Mouse (Mus musculus) c-Kit-positive CD71-positive TER-119-positive erythroid progenitor cells, embryonic 14.5 days (primary cell): ENCODE measurements around the gene Ttc33.

ENCODE experiments used
- DNase-seq: peaks from one replicate; pipeline ENCODE4 v3.0.0-alpha.2; 2013; ENCODE audit warnings: low spot score

The Ttc33 gene

DNA sequence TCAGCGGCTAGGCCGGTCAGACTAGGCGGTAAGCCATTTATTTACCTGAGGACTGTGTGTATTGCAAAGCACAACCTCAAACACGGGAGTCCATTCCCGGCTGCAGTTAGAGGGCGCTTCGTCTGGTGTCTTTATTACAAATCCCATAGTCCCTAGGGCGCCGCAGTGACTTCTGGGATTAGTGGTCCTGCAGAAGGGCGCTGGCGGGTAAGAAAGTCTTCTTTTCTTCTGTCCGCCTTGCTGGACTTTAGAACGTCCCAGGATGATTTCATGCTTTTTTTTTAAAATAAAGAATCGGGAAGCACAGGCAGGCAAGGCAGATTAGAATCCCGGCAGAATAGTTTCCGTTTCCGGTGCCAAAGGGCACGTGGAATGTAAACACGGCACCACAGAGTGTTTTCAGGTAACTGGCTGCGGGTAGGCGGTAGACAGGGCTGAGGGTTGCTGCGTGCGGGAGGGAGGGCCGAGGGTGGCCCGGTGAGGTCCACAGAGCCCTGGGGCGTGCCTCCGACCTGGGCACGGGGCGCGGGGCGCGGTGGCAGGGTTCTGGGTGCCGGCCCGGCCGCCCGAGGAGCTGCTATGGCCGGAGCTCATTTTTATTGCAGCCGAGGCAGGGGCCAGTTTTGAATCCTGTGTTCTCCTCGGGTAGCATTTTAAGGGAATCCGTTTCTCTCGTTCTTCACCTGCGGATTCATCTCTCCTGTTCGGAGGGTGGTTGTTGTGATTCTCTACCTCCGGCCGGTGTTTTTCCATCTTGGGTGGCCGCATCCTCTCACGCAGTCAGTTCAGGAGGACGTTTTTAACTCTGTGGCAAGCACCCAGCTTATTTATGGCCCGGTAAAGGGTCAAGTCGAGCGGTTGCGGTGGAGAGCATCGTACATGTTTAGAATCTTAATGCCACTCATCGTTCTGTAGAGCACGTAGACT is at the start of gene Ttc33:
Gene Ttc33, plus strand, starts transcription at position 160 of the 927 bp plus-strand sequence.
- peak; percentile 64 for DNase-seq

DNA sequence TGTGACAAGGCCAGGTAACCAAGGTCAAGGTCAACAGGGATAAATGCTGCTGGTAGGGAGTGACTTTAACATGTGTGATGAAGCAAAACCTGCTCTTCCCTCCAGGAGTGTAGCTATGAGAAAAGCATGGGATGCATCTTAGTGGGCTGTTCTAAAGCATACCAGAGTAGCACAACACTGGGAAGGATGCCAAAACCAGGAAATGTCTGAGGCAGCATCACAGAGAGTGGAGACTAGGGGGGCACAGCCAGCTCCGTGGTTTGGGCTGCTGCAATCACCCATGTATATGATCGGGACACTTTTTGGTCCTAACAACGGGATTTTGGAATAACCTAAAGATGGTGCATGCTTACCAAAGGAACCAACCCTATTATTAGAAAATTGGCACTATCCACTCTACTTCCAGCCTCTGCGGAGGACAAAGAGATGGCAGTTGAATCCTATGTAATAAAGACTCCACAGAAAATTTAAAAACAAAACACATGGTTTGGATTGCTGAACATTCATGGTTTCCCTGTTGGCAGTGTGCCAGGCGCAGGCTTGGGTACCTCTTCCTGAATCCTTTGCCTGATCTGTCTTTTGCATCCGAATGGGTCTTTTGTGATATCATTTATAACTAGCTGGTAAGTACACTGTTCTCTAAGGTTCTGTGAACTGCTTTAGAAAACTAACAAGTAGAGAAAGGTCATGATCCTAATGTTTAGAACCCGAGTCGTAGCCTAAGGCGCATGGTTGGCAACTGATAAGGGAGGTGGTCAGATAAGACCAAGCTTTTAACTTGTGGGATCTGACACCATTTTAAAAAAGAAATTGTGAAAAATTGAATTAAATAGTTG is 47.1 kb upstream of the Ttc33 start:
- peak; percentile 68 for DNase-seq

DNA sequence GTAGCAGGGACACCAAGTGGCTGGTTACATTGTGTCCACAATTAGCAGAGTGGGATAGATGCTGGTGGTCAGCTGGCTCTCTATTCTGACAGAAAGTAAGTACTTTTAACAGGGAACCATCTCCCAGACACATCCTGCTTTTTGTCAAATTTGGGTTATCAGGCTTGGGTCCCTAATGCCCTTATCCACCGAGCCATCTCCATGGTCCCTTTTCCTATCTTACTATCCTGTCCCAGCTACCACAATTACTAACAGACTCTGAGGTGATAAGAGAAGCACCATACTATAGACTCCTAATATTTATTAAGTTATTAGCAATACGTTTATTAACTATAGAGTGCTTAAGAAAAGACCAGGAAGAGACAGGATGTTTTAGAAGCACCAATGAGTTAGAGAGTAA is 46.0 kb upstream of the Ttc33 start:
- DNase-seq, result no peak

DNA sequence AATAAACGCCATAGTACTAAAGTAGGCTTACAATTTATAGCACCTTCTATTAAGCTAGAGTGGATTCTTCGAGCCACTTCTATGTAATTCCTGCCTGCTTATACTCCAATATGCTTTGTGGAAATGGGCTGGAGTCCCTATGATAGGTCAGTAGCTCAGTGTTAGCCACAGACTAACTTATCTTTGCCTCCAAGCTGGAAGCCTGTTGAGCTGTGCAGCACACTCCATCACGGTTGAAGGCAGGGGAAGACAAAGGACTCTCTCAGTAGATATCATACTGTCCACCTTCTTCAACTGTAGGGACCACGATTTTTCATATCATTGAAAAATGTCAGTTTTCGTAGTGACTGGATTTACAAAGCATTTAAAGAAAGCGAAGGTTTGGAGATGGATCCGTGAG is 45.5 kb upstream of the Ttc33 start:
- DNase-seq, result peak; percentile 78

DNA sequence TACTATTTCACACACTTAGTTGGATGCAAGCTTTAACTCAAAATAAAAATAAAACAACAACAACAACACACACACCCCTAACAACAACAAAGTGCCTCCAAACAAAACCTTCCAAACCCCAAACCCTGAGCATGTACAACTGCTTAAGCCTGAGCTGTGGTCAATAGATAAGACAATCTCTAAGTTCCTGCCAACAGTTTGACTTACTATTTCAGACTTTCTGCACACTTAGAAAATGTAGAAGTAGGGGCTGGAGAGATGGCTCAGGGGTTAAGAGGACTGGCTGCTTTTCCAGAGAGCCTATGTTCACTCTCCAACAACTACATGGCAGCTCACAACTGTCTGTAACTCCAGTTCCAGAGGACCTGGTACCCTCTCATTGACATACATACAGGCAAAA is 45.0 kb upstream of the Ttc33 start:
- DNase-seq, result peak; percentile 79

DNA sequence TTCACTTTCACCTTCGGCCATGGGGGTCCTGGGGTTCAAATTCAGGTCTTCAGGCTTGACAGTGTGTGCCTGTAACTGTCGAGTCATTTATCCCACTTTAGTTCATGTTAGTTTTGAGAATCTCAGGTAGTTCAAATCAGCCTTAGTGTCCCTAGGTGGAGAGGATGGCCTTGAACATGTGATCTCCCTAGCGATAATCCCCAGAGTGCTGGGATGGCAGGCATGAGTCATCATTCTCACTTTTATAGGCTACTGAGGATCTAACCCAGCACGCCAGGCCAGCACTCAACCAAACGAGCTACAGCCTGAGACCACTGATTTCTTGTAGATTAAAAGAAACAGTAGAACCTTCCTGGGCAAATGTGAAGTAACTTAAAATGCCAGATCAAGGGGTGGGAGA is 43.3 kb upstream of the Ttc33 start:
- DNase-seq, result peak; percentile 56

DNA sequence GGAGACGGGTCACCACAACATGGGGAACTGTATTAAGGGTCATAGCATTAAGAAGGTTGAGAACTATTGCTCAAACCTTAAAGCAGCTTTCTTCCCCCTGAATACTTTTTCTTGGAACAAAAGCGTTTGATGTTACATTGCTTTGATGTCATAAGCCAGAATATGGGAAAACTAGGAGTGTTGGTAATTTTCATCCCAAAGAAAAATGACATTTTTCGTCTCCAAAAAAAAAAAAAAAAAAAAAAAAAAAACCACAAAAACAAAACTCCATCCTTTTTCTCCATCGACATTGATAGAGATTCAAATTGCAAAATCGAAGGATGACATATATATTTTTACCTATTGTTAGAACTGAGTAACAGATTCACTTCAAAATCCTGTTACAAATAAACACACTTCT is 42.6 kb upstream of the Ttc33 start:
- no peak for DNase-seq

DNA sequence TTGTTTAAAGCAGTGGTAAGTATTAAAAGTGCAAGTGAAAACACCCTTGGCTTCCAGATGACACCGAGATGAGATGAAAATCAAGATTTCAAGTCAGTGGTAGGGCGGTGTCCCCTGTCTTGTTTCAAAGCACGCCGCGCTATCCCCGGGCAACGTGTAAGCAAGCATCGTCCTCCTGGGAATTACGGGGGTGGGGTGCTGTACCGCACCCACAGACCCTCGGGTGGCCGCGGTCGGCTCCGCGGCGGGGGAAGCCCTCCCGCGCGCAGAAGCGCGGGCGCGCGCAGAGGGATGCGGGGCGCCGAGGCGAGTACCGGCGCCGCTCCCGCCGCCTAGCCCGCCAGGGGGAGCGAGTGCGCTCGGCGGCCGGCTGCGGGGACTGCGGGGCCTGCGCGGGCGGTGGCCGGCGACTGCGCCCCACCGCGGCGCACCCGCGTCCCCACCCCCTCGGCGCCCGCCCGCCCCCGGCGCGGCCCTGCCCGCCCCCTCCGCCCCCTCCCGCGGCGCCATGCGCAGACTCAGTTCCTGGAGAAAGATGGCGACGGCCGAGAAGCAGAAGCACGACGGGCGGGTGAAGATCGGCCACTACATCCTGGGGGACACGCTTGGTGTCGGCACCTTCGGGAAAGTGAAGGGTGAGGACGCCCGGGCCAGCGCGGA is 41.8 kb upstream of the Ttc33 start, which contains the start of gene Prkaa1:
Gene Prkaa1, plus strand, starts transcription at position 501 of the 660 bp plus-strand sequence.
- peak; percentile 57 for DNase-seq

DNA sequence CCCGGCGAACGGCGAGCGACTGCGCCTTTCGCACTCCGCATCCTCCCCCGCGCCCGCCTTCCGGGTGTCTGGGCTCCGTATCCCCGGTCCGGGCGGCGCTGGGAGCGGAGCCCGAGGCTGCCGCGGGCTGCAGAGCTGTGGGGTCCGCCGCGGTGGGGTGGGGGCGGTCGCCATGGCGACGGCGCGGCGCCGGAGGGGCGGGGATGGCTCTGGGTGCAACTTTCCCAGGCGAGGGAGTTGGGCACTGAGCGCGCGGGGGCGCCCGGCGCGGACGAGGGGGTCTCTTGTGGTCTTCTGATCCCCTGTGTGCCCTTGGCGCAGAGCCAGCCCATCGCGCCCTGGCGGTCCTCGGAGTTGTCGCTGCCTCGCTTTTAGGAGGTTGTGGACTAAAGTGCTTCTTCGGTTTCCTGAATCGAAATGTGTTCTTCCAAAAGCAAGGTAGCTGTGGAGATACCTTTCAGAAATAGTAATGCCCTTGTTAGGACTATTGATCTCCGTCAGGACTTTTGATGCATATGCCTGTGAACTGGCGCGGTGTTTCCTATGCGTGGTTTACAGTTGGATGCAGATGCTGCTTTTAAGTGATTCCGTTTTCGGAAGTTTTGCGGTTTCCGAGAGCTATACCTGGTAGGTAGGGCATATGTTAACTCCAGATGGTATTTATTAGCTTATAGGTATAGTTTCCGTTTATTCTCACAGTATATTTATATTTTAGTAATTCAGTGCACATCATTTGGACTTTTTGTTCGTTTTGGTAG is 41.1 kb upstream of the Ttc33 start:
- DNase-seq, result peak; percentile 49

DNA sequence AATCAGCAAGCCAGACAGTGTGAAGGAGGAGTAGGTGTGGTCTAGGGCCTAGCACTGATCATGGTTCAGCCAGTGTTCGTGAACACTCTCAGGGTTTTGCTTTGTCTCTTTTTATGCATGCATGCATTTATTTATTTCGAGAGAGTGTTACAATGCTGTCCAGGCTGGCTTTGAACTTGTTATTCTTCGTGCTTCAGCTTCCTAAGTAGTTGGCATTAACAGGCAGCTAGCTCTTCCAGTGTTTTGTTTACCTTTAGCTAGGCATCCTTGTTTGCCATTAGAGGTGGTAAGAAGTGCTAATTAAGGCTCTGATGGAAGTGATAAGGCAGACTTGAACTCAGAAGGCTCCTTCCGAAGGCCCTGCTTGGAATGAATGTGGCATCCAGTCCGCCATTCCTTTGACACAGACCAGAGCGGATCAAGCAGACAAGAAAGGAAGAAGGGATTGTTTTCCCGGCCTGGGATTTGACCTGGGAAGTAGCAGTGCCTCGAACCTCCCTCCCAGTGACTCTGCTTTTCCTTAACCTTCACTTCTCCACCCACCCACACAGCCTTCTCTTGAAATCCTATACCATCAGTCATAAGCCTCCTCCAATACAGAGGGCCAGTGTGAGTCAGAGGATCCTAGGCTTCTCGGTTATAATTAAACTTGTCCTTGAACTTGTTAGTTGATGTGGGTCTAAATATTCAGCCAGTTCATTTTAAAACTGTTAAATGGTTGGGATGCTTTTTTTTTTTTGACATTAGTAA is 40.0 kb upstream of the Ttc33 start:
- DNase-seq, result no peak

DNA sequence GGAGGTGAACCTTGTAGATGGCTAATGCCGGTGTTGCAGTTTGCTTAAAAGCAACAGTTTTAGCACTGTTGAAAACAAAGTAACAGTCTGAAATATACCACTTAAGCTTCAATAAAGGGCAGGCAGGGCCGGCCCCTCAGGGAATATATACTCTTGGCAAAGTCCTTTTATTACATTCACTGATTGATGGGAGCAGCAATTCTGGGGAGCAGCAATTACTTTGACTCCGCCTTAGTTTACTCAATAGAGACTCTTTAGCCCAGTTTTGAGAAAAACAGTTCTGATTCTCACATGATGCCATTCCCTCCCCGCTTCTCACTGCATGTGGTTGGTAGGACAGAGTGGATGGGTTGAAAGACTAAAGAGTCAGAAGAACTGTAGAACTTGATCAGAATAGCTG is 36.1 kb upstream of the Ttc33 start:
- no peak for DNase-seq

DNA sequence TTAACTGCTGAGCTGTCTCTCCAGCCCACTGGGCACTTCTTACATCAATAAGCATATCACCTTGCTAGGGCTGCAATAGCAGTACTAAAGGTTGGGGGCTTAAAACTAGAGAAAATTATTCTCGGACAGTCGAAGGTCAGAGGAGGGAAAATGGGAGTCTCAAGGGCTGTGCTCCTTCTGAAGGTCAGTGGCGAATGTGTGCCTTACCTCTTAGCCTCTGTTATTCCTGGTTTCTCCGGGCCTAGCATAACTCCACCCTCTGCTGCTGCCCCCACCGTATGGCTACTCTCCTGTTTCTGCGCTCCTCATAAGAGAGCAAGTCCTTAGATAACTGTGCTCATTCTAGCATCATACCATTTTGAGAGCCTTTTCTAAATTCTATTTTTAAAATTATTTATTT is 33.2 kb upstream of the Ttc33 start:
- DNase-seq, result no peak

DNA sequence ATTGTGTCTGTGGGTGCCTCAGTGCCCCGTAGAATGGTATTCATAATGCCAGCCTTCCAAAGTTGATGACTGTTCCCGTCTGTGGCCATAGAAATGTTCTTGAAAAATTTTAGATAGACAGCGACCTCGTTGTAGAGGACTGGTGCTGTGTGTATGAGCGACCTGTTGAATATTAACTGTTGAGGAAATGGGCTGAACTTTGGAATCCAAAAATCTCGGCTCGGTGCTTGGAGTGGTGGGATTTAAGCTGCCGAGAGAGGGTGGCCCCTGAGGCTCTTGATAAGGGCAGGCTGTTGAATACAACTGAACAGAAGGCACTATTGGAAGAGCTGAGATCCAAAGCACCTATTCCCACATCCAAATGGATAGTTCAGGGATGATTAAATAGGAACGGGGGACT is 30.7 kb upstream of the Ttc33 start:
- DNase-seq, result no peak

DNA sequence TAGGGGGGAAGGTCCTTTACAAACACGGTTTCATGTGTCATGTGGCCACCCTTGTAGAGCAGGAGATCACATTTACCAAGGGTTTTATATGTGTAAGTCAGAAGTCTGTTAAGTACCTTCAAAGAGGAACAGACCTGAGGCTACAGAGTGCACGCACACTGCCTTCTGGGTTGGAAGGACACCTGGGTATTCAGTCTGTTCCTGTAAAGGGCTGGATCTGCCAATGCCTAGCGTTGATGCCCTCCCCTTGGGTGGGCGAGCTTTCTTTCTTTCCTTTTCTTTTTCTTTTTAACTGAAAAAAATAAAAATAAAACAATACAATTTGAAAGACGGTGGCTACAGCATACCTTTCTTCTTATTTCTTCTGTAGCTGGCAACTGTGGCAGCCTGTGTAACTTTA is 30.2 kb upstream of the Ttc33 start:
- no peak for DNase-seq

DNA sequence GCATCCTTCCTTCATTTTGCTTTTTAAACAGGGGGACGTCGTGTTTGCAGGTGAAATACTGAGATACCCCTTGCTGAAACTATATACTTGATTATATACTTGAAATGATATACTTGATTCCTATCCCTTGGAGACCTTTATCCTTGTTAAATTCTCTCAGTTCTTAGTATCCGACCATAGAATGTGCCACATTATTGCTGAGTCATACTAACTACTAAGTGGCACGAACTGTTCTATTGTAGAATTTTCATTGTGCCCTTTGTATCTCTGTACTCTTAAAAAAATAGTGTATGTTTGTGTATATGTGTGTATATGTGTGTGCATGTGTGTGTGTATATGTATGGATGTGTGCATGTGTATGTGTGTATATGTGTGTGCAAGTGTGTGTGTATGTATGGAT is 29.0 kb upstream of the Ttc33 start:
- no peak for DNase-seq

DNA sequence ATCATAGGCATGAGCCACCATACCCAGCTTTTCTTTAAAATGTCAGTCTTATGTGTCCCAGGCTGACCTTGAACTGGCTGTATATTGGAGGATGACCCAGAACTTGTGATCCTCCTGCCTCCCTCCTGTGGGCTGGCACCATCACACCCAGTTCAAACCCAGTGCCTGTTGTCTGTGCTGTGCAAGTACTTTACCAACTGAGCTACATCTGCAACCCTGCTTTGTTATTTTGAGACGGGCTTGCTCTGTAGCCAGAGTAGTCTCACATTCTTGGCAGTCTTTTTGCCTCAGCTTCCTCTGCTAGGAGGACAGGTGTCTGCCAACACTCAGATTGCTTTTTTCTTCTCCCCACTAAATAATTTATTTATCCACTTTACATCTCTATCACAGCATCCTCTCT is 27.9 kb upstream of the Ttc33 start:
- no peak for DNase-seq

DNA sequence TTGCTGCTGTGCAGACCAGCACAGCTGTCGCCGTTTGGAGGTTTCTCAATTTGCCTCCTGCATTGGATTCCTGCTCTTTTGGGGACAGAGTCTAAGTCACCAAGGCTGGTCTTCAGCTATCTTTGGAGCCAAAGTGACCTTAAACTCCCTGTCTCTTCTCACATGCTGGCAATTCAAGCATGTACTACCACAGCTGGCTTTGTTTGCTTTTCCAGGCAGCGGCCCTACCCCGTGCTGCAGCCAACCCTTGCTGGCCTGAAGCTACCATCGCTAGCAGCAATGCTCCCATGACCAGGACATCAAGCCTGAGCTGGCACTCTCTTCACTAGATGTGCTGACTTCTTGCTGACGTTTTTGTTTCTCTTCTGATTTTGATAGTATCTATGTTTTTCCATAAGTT is 26.5 kb upstream of the Ttc33 start:
- no peak for DNase-seq

DNA sequence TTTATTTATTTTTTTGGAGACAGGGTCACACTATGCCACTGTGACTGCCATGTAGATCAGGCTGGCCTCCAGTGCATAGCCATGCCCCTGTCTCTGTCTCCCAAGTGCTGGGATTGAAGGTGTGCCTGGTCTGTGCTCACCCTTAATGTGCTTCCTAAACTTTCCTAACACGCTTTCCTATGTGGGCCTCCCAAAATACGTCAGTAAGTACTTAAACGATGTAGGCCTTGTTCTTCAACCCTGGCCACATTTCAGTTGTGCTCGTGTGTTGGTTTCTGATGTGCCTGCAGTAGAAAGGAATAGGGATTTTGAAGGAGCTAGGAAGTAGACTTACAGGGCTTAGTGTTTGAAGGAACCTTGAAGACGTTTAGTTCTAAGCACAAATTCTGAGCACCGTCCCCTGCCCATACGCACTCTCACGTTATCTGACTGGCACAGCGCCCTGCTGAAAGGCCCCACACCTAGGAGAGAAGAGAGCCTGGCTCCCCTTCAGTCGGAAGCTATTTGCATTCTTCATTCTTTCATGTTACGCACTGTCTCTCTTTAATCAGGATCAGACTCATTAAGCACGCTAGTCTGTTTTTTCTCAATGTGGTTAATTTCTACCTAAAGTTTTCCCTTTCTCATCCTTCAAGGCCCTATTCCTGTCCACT is 20.1 kb upstream of the Ttc33 start:
- DNase-seq, result no peak

DNA sequence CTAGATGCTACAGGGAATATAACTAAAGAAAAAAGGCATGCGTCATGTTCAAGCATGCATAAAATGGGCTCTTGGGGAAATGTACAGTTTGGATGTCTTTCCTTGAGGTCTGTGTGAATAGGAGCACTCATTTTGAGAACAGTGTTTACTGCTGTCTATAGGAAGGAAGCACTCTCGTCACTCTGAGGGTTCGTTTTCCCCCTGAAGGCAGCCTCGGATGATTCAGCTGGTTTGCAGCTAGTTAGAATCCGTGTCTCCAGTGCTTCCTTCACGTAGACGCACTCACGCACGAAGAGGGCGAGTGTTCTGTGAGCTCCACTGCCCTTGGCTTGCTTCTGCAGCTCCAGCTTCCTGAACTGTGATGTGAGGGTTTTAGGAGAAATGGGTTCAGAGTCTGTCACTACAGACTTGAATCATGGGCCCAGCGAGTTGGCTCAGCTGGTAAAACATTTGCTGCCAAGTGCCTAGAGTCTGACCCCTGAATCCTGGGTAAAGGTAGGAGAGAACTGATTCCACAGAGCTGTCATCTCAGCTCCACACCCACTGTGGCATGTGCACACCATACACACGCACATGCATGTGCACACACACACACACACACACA is 12.0 kb upstream of the Ttc33 start:
- DNase-seq, result no peak
